Mouse (Mus musculus): Measurements from ENCODE around the gene Efna5. TPM values are rescaled to one million over a fixed set of nuclear protein-coding genes. Genes with fewer than 3 reads are reported as not detected.
A peak's percentile ranks its signal among the peaks of the same experiment; 100 is the strongest.

The Efna5 gene
- total RNA-seq, 2 experiments from 2014 or later: not detected

DNA sequence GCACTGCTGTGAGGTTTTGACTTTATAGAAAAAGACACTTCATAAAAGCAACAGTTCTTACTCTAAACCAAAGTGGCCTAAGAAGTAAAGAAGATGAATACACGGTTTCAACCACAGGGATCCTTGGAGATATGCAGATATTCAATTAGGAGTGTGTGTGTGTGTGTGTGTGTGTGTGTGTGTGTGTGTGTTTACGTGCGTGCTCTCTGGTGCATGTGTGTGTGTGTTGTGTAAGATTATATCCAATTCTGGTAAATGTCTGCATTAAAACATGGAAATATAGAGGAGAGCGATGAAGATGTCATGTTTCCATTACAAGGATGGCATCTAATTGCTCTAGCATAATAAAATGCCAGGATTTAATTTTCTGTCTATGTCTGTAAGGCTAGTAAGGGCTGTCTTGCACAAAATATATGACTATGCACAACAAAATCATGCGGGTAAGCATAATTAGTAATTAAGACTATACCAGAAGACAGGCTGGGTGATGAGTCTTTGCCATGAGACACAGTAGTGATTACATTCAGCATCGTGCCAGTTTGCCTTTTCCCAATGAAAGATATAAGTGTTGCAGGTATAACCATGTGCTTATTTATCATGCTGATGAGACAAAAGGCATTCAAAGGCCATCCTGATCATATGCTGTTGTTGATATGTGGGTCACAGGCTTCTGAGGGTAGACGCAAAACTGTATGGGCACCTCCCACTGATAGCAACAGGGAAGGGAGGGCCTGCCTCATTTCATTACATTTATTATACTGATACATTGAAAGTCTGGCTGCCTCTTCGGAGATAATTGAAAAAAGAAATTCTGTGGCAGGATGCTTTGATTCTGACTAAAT lies 256.1 kb downstream of the Efna5 start:
- no peak for ATAC-seq (replicated peaks; ENCODE audit: poor library complexity, severe bottlenecking)

DNA sequence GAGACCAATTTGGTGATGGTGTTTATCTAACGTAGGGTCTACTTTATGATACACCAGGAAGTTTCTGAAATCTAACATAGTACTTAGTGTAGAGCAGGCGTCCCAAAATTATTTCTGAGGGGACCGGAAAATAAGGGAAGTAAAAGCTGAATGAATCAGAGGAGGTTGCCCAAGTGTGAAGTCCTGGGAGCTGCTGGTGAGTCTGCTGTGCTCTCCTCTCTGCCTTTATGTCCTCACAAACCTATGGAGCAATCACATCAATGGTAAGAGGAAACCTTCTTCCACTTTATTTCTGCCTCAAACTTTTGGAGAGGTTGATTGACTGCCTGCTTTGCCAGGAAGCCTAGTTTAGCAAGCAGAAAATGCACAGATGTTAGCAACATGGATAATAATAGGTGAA lies 257.9 kb downstream of the Efna5 start:
- ATAC-seq (replicated peaks; ENCODE audit: poor library complexity, severe bottlenecking): peak; percentile 89

DNA sequence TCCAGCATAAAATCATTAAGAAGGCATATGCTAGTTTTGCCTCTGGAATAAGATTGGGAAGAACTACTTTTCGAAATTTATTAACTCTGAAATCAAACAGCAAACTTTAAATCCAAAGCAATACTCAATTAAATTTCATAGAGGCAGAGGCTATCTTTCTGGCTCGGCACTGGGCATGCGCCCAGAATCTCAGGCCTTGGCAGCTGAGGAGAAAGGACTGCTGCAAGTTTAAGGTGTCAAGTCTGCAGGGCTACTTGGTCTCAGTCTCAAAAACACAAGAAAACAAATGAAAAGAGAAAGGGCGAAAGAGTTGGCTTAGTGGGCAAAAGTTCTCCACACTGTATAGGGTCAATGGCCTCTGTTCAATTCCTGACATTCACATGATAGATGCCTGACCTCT lies 258.6 kb downstream of the Efna5 start:
- ATAC-seq (replicated peaks; ENCODE audit: poor library complexity, severe bottlenecking): no peak

DNA sequence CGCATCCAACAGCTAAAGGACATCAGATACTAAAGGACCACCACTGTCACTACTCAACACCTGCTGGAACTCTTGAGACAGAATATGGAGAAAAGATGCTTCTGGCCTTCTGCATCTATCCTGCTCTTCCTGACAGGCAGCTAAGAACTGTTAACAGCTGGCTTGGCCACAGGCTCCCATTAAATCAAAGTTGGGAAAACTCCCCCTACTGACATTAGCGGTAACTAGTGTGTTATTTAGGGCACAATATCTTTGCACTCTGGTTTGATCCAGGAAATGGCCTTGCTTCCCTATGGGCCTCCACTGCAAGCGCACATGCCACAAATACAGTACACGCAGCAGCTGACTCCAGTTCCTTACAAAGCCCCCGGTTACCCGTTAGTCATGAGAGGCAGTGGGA lies 266.0 kb downstream of the Efna5 start:
- peak; percentile 59; the same call in 1 of the 2 replicates for ATAC-seq (replicated peaks; ENCODE audit: poor library complexity, severe bottlenecking)

DNA sequence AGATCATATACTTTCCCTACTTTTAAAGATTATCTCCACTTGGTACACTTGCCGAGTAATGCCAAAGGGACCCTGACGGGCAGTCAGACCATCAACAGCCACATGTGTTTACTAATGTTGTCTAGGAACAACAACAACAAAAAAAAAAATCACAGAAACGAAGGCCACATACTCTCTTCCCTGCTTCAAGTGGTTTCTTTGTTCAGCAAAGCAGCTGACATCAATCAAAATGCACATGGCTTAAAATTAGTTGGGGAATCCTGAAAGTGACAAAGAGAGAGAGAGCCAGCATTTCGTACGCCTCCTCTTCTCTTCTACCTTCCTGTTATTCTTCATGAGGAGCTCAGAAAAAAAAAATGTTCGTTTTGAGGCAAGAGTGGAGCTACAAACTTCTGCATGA lies 266.4 kb downstream of the Efna5 start:
- ATAC-seq (replicated peaks; ENCODE audit: poor library complexity, severe bottlenecking): no peak

DNA sequence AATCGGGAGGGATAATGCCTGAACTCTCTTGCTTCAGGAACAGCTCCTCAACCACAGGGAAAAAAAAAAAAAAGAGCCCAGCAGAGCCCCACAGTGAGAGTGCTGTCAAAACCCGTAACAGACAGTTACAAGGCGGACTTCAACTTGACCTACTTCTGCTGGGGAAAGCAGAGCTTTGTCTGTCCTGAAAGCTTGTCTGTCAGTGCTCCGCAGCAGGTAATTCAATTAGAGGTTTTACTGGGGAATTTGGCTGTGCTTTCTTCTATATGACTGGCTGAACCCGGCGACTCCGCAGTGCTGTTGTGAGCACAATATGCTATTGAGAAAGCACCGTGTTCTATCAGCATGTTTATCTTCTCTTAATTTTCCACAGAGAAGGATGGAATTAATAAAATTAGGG lies 266.9 kb downstream of the Efna5 start:
- no peak for ATAC-seq (replicated peaks; ENCODE audit: poor library complexity, severe bottlenecking)

DNA sequence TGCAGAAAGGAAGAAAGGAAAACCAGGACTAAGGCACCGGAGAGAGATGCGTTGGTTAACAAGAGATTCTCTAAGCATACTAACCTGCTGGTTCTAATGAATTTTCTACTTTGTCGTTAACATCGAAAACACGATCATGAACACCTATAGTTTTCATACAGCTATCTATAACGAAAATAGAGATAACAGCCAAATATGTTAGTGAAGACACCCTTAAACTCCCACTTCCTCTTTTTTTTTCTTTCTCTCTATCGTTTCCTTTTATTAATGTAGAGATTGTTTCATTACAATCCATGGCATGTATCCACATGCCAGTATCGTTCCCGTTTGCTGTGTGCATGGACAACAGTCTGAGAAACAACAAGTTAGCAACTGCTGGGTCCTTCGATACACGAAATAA lies 267.9 kb downstream of the Efna5 start:
- ATAC-seq (replicated peaks; ENCODE audit: poor library complexity, severe bottlenecking): peak; percentile 48; the same call in 1 of the 2 replicates

DNA sequence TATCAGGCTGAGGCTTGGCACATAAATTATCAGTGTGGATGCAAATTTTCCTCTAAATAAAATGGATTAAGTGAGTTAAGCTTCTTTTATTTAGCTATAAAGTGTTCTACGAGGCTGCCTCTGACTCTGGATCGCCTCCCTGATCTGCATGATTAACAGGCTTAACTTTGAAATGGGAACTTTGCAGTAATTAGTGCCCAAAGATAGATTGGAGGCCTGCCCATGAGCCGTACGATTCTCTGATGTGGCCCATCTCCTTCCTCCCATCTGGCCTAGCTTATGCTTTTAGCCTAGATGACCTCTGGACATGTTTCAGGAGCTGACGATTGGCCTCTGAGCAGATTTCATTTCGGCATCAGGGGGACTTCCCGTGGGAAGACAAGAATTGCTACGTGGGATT lies 273.0 kb downstream of the Efna5 start:
- no peak for ATAC-seq (replicated peaks; ENCODE audit: poor library complexity, severe bottlenecking)

DNA sequence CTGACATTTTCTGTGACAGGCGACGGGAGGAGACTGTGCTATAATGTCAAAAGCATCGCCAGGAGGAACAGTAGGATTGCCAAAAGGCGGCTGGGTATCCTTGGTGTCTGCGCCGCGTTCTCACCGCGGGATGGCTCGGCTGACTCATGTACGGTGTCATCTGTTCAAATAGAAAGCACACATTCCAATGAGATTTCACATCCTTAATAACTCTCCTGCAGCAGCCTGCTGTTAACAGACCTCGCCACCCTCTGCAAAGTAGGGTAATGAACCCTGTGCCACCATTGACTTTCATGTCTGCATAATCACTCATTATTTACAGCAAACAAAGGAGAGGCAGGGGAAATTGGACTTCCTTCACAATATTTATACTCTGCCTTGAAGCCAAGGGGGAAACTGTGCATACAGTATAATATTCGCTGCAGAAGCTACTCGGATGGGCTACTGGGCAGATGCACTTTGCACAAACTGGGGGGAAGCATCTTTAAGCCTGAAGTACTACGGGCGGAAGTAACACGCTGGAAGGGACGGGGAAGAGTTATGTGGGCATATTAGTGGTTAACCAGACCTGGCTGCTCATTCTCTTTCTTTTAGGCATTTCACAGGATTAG lies 273.7 kb downstream of the Efna5 start:
- ATAC-seq (replicated peaks; ENCODE audit: poor library complexity, severe bottlenecking): peak; percentile 26; the same call in 1 of the 2 replicates

DNA sequence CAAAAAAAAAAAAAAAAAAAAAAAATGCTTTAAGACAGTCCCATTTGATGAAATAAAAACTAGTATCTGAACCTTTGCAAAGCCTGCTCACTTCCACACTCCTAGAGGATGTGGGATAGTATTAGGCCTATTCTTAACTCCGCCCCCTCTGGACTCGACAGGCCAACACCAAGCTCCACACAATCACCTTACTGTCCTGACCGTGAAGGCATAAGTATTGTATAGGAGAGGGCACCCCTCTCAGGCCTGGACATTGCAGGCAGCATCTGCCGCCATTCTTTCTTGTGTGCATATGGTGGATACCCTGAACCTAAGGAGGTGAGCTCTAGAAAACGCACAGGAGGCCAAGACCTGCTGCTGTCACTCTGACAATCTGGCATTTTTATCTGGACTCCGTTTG lies 274.4 kb downstream of the Efna5 start:
- no peak for ATAC-seq (replicated peaks; ENCODE audit: poor library complexity, severe bottlenecking)

DNA sequence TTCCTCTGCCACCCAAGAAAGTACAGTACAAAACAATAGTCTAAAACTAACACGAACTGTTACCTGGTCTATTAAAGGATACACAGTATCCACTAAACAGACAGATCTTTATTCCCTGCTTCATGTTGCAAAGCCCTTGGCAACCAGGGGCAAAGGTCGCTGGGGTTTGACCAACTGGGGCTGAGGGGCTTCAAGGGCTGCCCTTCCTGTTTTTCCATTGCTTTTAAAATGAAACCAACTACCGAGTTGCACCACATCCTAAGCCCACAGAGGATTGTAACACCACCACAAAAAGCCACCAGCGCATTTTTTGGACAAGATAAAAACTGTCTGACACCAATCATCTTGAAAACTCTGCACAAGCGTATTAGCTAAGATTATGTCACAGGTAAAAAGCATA lies 276.8 kb downstream of the Efna5 start:
- ATAC-seq (replicated peaks; ENCODE audit: poor library complexity, severe bottlenecking): peak; percentile 96

DNA sequence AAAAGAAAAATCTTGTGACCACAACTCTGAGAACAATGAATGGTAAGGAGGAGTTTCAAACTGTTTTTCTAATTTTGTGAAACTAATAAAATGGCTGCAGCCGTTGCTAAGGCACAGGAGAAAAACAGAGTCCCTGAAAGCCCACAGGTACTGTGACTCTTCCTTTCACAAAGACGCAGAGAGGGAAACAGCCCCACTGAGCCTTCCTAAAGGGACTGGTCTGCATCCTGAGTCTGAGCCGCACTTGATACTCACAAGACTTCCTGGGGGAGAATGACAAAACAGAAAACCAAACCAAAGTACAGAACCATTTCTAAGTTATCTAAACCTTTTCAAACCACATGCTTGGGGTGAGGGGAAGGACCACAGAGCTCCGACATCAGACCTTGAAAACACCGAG lies 277.5 kb downstream of the Efna5 start:
- ATAC-seq (replicated peaks; ENCODE audit: poor library complexity, severe bottlenecking): peak; percentile 46

DNA sequence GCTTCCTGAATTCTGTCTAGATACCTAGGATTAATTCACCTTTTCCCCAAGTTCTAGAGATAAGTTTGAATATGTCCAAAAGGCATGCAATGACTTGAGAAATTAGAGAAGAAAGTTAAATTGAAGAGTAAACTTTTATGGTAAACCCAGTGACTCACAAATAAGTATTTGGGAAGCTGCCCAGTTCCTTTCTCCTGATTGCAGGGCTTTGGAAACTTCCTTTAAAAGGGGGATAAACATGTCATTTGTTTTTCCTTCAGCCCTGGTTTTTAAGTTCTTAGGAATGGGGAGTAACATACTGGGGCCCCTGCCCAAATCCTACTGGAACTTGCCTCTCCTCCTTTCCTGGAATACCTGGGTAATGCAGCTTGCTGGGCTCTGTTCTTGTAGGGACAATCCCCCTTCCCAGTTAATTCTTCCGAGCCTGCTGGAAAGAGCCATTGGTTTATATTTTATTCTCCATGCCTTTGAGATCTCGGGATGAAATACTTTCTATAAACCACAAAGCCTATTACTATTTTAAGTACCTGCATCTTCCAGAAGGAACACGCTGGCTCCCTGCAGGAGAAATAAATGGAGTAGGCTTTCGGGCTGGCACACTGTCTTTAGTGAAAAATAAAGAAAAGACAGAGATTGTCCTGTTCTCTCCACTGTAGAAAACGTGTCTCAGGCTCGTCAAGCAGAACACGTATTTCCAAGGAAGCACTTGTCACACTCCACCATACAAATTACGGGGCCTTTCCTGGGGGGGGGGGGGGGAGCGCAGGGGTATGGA lies 282.2 kb downstream of the Efna5 start:
- ATAC-seq (replicated peaks; ENCODE audit: poor library complexity, severe bottlenecking): no peak

DNA sequence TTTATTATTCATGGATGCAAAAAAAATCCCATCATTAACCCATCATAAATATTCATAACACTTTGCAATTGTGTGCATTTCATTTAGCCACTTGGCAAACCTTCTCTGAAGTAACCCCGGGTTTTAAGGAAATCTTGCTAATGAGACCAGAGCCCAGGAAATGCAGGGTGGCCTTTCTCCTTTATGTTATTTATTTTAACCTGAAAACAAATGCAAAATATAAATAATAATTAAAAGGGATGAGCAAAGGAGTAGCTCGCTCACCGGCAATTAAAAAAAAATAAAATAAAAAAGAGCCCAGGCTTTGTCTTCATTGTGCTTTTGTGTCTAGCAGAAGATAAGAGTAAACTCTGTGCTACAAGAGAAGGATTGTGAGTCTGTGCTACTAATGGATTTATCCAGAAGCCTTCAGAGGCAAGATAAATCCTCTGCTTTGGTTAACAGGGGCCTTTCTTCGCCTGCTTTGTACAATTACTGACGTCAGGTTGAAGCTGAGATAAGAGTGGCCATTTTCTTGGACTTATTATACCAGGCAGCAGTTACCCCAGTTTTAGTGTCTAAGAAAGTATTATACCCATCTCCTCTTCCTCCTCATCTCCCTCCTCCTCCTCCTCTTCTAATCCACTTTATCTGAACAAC lies 288.6 kb downstream of the Efna5 start:
- no peak for ATAC-seq (replicated peaks; ENCODE audit: poor library complexity, severe bottlenecking)

DNA sequence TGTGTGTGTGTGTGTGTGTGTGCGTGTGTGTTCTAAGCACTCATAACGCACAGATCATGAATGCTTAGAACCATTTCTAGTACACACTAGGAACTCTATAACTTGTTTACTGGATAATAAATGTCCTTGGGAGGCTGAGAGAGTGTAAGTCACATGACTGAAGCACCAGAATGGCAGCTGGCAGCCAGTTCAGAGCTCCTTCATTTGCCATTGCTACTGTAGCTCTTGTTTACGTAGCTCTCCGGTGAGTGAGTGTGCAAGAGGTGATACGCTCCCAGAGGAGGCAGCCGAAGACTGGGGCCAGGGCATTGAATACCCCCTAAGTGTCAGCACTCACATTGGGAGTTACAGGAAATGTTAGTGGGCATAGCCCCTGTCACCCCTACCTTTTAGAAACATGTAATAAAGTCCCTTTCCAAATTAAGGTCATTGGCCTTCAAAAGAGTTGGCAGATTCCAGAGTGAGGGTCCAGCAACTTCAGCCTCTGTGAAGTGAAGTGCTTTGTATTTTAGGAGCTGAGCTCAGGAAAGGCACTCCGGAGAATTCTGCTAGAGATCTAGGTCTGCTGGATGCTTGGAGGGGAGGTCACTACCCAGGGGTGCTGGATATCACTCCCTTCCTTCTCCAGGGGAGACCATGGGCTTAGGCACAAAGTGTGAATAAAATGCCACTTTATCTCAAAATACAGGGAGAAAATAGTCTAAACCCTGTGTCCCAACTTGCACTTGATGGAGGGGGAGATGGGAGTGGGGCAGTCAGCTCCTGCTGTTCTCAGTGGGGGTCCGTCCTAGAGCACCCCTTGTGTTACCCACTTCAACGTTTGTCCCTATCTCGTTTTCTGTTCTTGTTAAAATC lies 289.3 kb downstream of the Efna5 start:
- no peak for ATAC-seq (replicated peaks; ENCODE audit: poor library complexity, severe bottlenecking)

DNA sequence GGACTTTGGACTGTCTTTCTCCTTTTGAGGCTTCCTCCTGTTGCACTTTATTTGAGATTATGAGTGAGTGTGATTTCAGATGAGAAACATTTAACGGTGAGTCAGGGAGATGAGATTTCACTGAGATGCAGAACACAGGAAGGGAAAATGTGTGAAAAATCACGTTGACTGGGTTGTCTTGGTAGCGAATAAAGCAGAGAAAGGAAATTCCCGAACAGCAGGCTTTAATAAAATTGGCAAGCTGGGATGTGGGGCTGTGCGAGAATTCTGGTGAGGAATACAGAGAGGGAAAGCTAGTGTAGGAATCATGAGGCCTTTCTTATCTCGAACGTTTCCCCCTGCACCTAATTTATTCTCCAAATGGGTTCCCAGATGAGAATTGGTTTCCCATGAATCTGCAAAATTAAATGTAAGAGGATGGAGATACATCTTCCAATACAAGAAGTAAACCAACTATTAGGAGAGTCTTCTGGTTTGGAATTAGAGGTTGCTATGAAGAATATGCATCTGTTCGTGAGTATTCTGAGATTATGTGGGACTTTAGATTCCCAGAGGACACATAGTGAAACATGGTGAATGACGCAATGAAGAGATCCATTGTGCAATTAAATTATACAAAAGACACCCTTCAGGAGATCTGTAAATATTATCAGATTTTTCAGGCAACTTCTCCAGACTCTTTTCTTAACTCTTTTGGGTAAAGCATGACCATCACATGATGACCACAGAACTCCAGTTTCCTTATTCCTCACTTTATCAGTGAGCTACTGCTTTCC lies 290.2 kb downstream of the Efna5 start:
- no peak for ATAC-seq (replicated peaks; ENCODE audit: poor library complexity, severe bottlenecking)

DNA sequence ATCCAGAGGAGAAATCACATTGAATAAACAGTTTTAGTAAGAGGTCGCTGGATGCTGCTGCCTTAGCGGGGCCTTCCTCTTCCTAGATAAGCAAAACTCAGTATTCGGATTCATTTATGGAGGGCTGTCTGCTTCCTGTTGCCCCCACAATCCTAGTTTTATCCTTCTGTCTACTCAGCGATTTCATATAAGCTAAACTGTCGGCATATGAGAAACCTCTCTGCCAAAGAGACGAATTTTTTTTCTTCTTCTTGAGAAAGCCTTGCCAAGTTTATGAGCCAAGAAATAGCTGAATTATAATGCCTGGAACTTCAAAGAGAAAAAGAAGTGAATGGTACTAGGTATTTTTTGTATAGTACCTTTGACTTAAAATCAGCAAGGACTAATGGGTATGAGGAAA lies 301.0 kb downstream of the Efna5 start:
- no peak for ATAC-seq (replicated peaks; ENCODE audit: poor library complexity, severe bottlenecking)

DNA sequence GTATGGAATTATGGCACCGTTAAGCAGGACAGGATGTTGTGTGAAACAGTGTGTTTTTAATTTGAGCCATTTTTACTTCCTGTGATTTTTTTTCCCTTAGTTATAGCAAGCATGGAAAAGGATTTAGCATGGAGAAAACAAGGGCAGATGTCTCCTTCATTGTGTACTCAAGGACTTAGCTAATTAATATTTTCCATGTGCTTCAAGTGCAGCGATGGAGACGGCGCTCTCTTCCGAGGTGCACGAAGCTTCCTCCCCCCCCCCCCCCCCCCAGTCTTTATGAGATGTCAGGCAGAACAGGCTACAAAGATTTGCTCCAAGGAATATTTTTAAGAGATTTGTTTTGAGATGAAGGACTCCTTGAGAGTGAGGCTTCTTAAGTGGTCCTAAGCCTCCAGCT lies 301.5 kb downstream of the Efna5 start:
- no peak for ATAC-seq (replicated peaks; ENCODE audit: poor library complexity, severe bottlenecking)
